ENCODE assay signal across 8 mouse cellular contexts in genomic region chr13:107889985-107890865, GRCm38 (mm10).
DNase-seq lines count a peak whose midpoint lies in the region; ATAC-seq and TF ChIP-seq lines count a peak whose summit lies in the region.

No protein-coding gene starts in this region.

- peaks cover 13% of the 10 kb centered on the region for H3K4me1 ChIP-seq in heart, embryonic 15.5 days (replicated peaks)
- H3K4me1 ChIP-seq in liver, embryonic 14.5 days (replicated peaks; ENCODE audit: control insufficient read depth in 2 of 2, insufficient read depth in 2 of 2, low read length in 1 of 2) = peaks cover 0 to 4% of the 10 kb centered on the region in 2 experiments; a peak in 1 of 4 replicates
- H3K4me1 ChIP-seq in neural tube, embryonic 11.5 days (ENCODE audit: control insufficient read depth, insufficient read depth, low read length) = peaks cover 12% of the 10 kb centered on the region
- H3K4me1 ChIP-seq in stomach, postnatal 0 days (replicated peaks; ENCODE audit: control insufficient read depth, insufficient read depth) = no peaks in the 10 kb centered on the region

- peak; percentile 60 for DNase-seq in c-Kit-negative CD71-positive TER-119-positive erythroid progenitor cells, embryonic 14.5 days (ENCODE audit: low read depth, low spot score)
- peak; percentile 98 for DNase-seq in fibroblast of lung, adult 2 months (ENCODE audit: low read depth)
- peak; percentile 100 for DNase-seq in kidney, postnatal 25 days
- peak; percentile 85 to 87 (median 85) for DNase-seq in liver, embryonic 14.5 days (ENCODE audit: low read depth in 3 of 3, low spot score in 3 of 3)
- peak; percentile 100 for DNase-seq in neural tube, embryonic 11.5 days (ENCODE audit: low spot score)
- DNase-seq in stomach, postnatal 0 days (ENCODE audit: low spot score) = peak; percentile 100

- no peaks in the 10 kb centered on the region for H3K9me3 ChIP-seq in heart, embryonic 15.5 days (replicated peaks)
- no peaks in the 10 kb centered on the region for H3K9me3 ChIP-seq in liver, embryonic 14.5 days (ENCODE audit: control insufficient read depth, low read length)
- no peaks in the 10 kb centered on the region for H3K9me3 ChIP-seq in neural tube, embryonic 11.5 days (ENCODE audit: control insufficient read depth, low read length)
- no peaks in the 10 kb centered on the region for H3K9me3 ChIP-seq in stomach, postnatal 0 days (ENCODE audit: control insufficient read depth, low read length)

- peak; percentile 83 for ATAC-seq in CD4-positive, CD25-positive, alpha-beta regulatory T cell, adult 4 months
- peak; percentile 93 for ATAC-seq in heart, embryonic 15.5 days (replicated peaks; ENCODE audit: insufficient number of reproducible peaks, insufficient read depth, low FRiP score, low read depth)
- peak; percentile 92 for ATAC-seq in liver, embryonic 14.5 days (ENCODE audit: insufficient read depth)
- peak; percentile 91 for ATAC-seq in neural tube, embryonic 11.5 days (ENCODE audit: insufficient read depth, low FRiP score, low TSS enrichment)
- peak; percentile 96 for ATAC-seq in stomach, postnatal 0 days (ENCODE audit: low FRiP score, low TSS enrichment)

- no peak for TF ChIP-seq EP300 in liver, embryonic 14.5 days (IDR thresholded peaks at IDR 0.05; ENCODE audit: low read depth)
- TF ChIP-seq EP300 in stomach, postnatal 0 days (optimal IDR thresholded peaks at IDR 0.05) = no peak

- peak overlapping the region; percentile 92 for H3K4me2 ChIP-seq in heart, embryonic 15.5 days
- peak overlapping the region; percentile 73 for H3K4me2 ChIP-seq in liver, embryonic 14.5 days (ENCODE audit: low read depth)
- peak overlapping the region; percentile 85 for H3K4me2 ChIP-seq in neural tube, embryonic 11.5 days (ENCODE audit: low read depth)
- peak overlapping the region; percentile 88 for H3K4me2 ChIP-seq in stomach, postnatal 0 days (replicated peaks; ENCODE audit: low read depth)

- no peak for TF ChIP-seq CTCF in liver, embryonic 14.5 days (IDR thresholded peaks at IDR 0.05; ENCODE audit: low read depth)
- TF ChIP-seq CTCF in stomach, postnatal 0 days (IDR thresholded peaks at IDR 0.05; ENCODE audit: low read depth) = peak; percentile 65

- no peaks in the 10 kb centered on the region for H3K36me3 ChIP-seq in heart, embryonic 15.5 days
- no peaks in the 10 kb centered on the region for H3K36me3 ChIP-seq in liver, embryonic 14.5 days (replicated peaks; ENCODE audit: control insufficient read depth, insufficient read depth, low read depth)
- no peaks in the 10 kb centered on the region for H3K36me3 ChIP-seq in neural tube, embryonic 11.5 days (ENCODE audit: control insufficient read depth, insufficient read depth, low read length)
- no peaks in the 10 kb centered on the region for H3K36me3 ChIP-seq in stomach, postnatal 0 days (ENCODE audit: control insufficient read depth, insufficient read depth, low read length)

- WGBS in heart, embryonic 15.5 days = under 1% methylated on average over 85 of the region's 90 CpGs
- WGBS in liver, embryonic 14.5 days (ENCODE audit: insufficient replicate concordance) = under 1% methylated on average over 80 of the region's 90 CpGs
- WGBS in neural tube, embryonic 11.5 days = under 1% methylated on average over 70 of the region's 90 CpGs
- WGBS in stomach, postnatal 0 days = under 1% methylated on average over 65 of the region's 90 CpGs

- H3K4me3 ChIP-seq in heart, embryonic 15.5 days = peak overlapping the region; percentile 79
- H3K4me3 ChIP-seq in liver, embryonic 14.5 days (ENCODE audit: insufficient read depth in 1 of 2, low read depth in 2 of 2, low read length in 2 of 2) = peak overlapping the region; percentile 54 to 74
- peak overlapping the region; percentile 79 for H3K4me3 ChIP-seq in neural tube, embryonic 11.5 days (ENCODE audit: low read depth, low read length)
- peak overlapping the region; percentile 93 for H3K4me3 ChIP-seq in stomach, postnatal 0 days (ENCODE audit: low read depth, low read length)

- peaks cover 19% of the 10 kb centered on the region for H3K27me3 ChIP-seq in heart, embryonic 15.5 days
- H3K27me3 ChIP-seq in liver, embryonic 14.5 days (ENCODE audit: control insufficient read depth, insufficient read depth, low read length) = peaks cover 76% of the 10 kb centered on the region
- H3K27me3 ChIP-seq in neural tube, embryonic 11.5 days (ENCODE audit: control insufficient read depth, insufficient read depth, low read length) = no peaks in the 10 kb centered on the region
- no peaks in the 10 kb centered on the region for H3K27me3 ChIP-seq in stomach, postnatal 0 days (ENCODE audit: control insufficient read depth, insufficient read depth, low read length)

- peak overlapping the region; percentile 90 for H3K9ac ChIP-seq in heart, embryonic 15.5 days
- peak overlapping the region; percentile 42; the same call in 1 of the 2 replicates for H3K9ac ChIP-seq in liver, embryonic 14.5 days (replicated peaks)
- peak overlapping the region; percentile 96 for H3K9ac ChIP-seq in neural tube, embryonic 11.5 days (ENCODE audit: low read length)
- H3K9ac ChIP-seq in stomach, postnatal 0 days (ENCODE audit: low read length) = peak overlapping the region; percentile 91

- peak overlapping the region; percentile 98 for H3K27ac ChIP-seq in heart, embryonic 15.5 days
- no peak overlapping the region for H3K27ac ChIP-seq in liver, embryonic 14.5 days
- H3K27ac ChIP-seq in neural tube, embryonic 11.5 days (ENCODE audit: low read depth, low read length) = peak overlapping the region; percentile 99
- H3K27ac ChIP-seq in stomach, postnatal 0 days (replicated peaks) = peak overlapping the region; percentile 99

Comparison
In these comparisons a context has a peak if more than half of its experiments do, and no peak if none do; other contexts are left out.
1. H3K9ac ChIP-seq: peak in every context shown above with its lines; median percentile 96 in neural tube, embryonic 11.5 days; 91 in stomach, postnatal 0 days; 90 in heart, embryonic 15.5 days; 42 in liver, embryonic 14.5 days.